Mouse (Mus musculus) cerebellum, adult 18-20 months (tissue): ENCODE measurements at regions not wholly inside any gene's neighbourhood (a gene's known extent, or its start where the extent isn't known, plus 50 kb on each side); places are given as distances from the start of the nearest gene placed in this dataset.
"Not testable (repeated sequence)": the region's sequence is repeated elsewhere in the genome, so short reads cannot be mapped to it uniquely, and the experiment has no call there.

ENCODE experiments used
- DNase-seq, 2 experiments: peaks; one replicate each; pipeline ENCODE4 v3.0.0; 2021

- not testable (repeated sequence) for DNase-seq
Measured at GRCm38 (mm10) chr13:50906431-50906830, 194.2 kb upstream of the Spin1 start.

GRCm38 (mm10) chr13:50906910-50907309 lies 193.8 kb upstream of the Spin1 start:
- DNase-seq, result no peak

- DNase-seq, result not testable (repeated sequence)
Measured at GRCm38 (mm10) chr13:50912776-50913175, 187.9 kb upstream of the Spin1 start.

GRCm38 (mm10) chr13:50934017-50934416 lies 166.7 kb upstream of the Spin1 start:
- not testable (repeated sequence) for DNase-seq

GRCm38 (mm10) chr13:50942561-50942960 lies 158.1 kb upstream of the Spin1 start:
- DNase-seq, result no peak

- peak; percentile 64 to 81 for DNase-seq
Measured at GRCm38 (mm10) chr13:50949545-50950226, 151.0 kb upstream of the Spin1 start.

GRCm38 (mm10) chr13:50954671-50955070 lies 146.0 kb upstream of the Spin1 start:
- no peak for DNase-seq

GRCm38 (mm10) chr13:50958051-50958883 lies 142.4 kb upstream of the Spin1 start:
- no peak for DNase-seq

GRCm38 (mm10) chr13:50960909-50961308 lies 139.8 kb upstream of the Spin1 start:
- no peak for DNase-seq

GRCm38 (mm10) chr13:50964070-50964469 lies 136.6 kb upstream of the Spin1 start:
- DNase-seq, result no peak

GRCm38 (mm10) chr13:50965041-50965440 lies 135.6 kb upstream of the Spin1 start:
- DNase-seq, result not testable (repeated sequence)

- DNase-seq, result no peak
Measured at GRCm38 (mm10) chr13:50965678-50966077, 135.0 kb upstream of the Spin1 start.

GRCm38 (mm10) chr13:50966826-50967225 lies 133.9 kb upstream of the Spin1 start:
- DNase-seq, result no peak

GRCm38 (mm10) chr13:50973379-50973778 lies 127.3 kb upstream of the Spin1 start:
- DNase-seq, result no peak

- no peak for DNase-seq
Measured at GRCm38 (mm10) chr13:50975306-50975920, 125.3 kb upstream of the Spin1 start.

- DNase-seq, result no peak
Measured at GRCm38 (mm10) chr13:50982005-50982404, 118.7 kb upstream of the Spin1 start.

- DNase-seq, result no peak
Measured at GRCm38 (mm10) chr13:50982990-50983389, 117.7 kb upstream of the Spin1 start.

- no peak for DNase-seq
Measured at GRCm38 (mm10) chr13:50991726-50992432, 108.8 kb upstream of the Spin1 start.

GRCm38 (mm10) chr13:50999738-51000137 lies 100.9 kb upstream of the Spin1 start:
- DNase-seq, result no peak

GRCm38 (mm10) chr13:51004827-51005226 lies 95.9 kb upstream of the Spin1 start:
- DNase-seq, result no peak

- DNase-seq, result no peak
Measured at GRCm38 (mm10) chr13:51010736-51011135, 89.9 kb upstream of the Spin1 start.

- no peak for DNase-seq
Measured at GRCm38 (mm10) chr13:51016209-51016608, 84.5 kb upstream of the Spin1 start.
